Mouse (Mus musculus): ENCODE data around the gene Gucy2e. TPM values are rescaled to one million over a fixed set of nuclear protein-coding genes. Genes with fewer than 3 reads are reported as not detected.

Gene Gucy2e
- total RNA-seq, 2 experiments from 2014 or later = under 0.01 TPM; not detected in 1

DNA sequence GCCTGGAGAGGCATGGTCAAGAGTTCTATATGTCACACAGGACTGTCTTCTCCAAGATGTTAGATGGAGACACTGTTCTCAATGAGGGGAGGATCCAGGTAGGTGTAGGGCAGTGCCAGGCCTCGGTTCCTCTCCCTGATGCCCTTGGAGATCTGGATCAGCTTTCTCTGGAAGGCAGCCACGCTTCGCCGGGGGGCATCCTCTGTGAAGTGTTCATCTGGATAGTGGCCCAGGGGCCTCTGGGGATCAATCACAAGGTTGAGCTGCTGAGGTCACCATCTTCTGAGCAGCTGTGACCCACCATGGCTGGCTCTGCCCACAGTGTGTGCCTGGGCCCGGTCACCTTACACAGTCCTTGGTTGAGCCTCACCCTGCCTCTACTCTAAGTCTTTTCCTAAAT lies 51.8 kb downstream of the Gucy2e start:
- no peak for ATAC-seq (replicated peaks; ENCODE audit: low FRiP score, poor library complexity, severe bottlenecking)

DNA sequence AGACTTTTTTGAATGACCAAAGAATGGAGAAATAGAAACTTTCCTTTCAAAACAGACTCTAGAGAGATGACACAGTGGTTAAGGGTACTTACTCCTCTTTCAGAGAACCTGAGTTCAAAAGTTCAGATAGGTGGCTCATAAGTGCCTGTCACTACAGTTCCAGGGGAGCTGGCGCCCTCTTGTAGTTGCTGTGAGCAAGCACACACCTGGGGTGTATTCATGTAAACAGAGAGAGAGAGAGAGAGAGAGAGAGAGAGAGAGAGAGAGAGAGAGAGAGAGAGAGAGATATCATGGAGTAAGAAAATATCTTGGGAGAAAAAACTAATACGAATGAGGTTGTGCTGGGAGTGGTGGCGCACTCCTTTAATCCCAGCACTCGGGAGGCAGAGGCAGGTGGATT lies 56.7 kb downstream of the Gucy2e start:
- no peak for ATAC-seq (replicated peaks; ENCODE audit: low FRiP score, poor library complexity, severe bottlenecking)

DNA sequence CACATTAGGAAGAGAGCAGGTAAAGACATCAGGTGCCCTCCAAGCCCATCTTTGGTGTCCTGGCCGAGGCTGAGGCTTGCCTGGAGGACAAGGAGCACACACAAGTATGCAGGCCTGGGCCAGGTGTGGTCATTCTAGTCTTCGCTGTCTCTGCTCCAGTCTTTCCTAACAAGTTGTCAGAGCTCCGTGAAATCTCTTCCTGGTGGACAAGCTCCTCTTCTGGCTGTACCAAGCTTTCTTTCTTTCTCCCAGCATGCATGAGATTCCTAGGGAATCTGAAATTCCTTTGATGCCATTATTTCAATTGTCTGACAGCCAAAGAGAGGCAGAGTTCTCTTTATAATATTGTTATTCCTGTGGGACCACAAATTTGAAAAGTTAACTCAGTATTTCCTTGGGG lies 57.3 kb downstream of the Gucy2e start:
- no peak for ATAC-seq (replicated peaks; ENCODE audit: low FRiP score, poor library complexity, severe bottlenecking)

DNA sequence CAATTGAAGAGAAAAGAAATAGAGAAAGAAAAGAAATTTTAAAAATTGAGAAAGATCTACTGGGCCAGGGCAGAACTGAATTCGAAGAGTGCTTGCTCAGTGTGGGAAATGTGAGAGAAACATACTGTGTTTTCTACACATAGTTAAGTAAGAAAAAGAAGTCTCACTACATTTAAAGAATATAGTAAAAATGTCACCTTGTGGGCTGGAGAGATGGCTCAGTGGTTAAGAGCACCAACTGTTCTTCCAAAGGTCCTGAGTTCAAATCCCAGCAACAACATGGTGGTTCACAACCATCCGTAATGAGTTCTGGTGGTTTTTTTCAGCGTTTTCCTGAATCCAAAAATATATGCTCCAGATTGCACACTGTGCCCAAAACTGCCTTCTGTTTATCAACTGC lies 58.3 kb downstream of the Gucy2e start:
- no peak for ATAC-seq (replicated peaks; ENCODE audit: low FRiP score, poor library complexity, severe bottlenecking)

DNA sequence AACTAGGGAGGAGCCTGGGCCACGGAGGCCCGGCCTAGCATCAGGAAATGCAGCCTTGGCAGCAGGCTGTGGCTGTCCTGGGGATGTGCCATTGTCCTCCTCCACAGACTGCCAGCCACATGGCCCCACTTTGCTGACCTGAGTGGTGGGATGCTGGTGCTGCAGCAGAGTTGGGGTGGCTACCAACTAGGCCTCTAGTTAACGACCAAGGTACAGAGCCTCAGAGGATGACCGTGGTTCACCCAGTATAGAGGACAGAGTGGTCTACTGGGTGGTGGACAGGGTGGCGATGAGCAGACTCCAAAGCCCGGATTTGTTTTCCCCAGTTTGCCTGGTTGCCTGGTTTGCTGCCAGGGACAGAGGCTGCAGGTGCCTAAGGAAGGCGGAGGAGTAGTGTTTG lies 62.1 kb downstream of the Gucy2e start:
- ATAC-seq (replicated peaks; ENCODE audit: low FRiP score, poor library complexity, severe bottlenecking) = no peak

DNA sequence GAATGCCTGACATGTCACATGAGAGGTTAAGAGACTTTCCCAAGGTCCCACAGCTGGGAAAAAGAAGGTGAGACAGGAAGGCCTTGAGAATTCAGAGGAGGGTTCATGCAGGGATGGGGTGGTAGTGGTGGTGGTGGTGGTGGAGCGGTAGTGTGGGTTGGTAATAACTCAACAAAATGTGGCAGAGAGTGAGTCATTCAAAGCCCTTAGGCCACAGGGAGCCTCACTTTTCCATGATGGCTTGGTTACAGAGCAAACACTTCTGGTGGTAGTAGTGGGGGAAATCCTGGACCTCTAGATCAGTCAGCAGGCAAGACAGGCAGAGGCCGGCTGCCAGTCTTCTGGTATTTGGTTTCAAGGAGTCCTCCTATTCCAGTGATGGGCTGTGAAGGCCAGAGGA lies 64.2 kb downstream of the Gucy2e start:
- no peak for ATAC-seq (replicated peaks; ENCODE audit: low FRiP score, poor library complexity, severe bottlenecking)

DNA sequence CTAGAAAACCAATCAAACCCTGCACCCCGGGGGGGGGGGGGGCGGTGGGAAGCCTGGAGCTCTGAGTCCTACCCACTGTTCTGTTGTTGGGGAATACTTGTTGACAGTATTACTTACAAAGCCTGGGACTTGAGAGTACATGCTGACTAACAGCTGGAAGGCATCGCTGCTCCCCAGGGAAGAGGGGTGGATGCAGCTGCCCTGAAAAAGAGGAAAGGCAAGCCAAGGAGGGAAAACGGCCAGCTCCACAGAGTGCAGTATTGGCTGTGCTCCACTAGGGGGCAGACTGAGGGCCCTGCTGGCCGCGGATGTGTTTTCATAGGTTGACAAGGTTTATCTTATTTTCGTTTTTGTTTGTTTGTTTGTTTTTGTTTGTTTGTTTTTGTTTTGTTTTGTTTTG lies 65.2 kb downstream of the Gucy2e start:
- peak; percentile 80 for ATAC-seq (replicated peaks; ENCODE audit: low FRiP score, poor library complexity, severe bottlenecking)

DNA sequence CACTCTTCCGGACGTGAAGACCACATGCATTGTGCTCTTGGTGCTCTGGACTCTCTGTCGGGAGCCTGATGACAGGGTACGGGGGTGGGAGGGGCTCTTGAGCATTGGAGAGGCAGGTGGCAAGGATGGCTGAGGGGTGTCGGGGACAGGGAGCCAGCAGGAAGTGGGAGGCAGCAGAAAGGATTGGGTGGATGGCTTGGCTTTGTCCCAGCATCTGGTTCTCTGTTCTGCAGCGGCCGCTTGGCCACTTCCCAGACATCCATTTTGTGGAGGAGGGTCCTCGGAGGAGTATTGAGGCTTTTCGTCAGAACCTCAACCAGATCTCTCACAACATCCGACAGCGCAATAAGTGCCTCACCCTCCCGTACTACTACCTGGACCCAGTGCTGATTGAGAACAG lies 67.5 kb downstream of the Gucy2e start:
- no peak for ATAC-seq (replicated peaks; ENCODE audit: low FRiP score, poor library complexity, severe bottlenecking)

Other genes with a start within 250 kb of the Gucy2e start
- gene Pfas, start 228.6 kb downstream of the Gucy2e start, total RNA-seq (2015; ENCODE audit: low replicate concordance) = 19.6 and 51.7 TPM in 2 replicates
- gene Pfas, start 228.6 kb downstream of the Gucy2e start, total RNA-seq (2017; ENCODE audit: low replicate concordance) = 18.3 and 36.7 TPM in 2 replicates
- 14.4 and 26.5 TPM in 2 replicates for gene Ctc1, start 221.1 kb downstream of the Gucy2e start, total RNA-seq (2015; ENCODE audit: low replicate concordance)
- 6.4 and 8.9 TPM in 2 replicates for gene Ctc1, start 221.1 kb downstream of the Gucy2e start, total RNA-seq (2017; ENCODE audit: low replicate concordance)
- gene Aurkb, start 191.4 kb downstream of the Gucy2e start, total RNA-seq (2015; ENCODE audit: low replicate concordance) = 32.9 and 35.3 TPM in 2 replicates
- 74.0 and 102 TPM in 2 replicates for gene Aurkb, start 191.4 kb downstream of the Gucy2e start, total RNA-seq (2017; ENCODE audit: low replicate concordance)
- 2.5 and 3.1 TPM in 2 replicates for gene Borcs6, start 177.3 kb downstream of the Gucy2e start, total RNA-seq (2015; ENCODE audit: low replicate concordance)
- 1.0 and 4.7 TPM in 2 replicates for gene Borcs6, start 177.3 kb downstream of the Gucy2e start, total RNA-seq (2017; ENCODE audit: low replicate concordance)
- 2.3 and 6.1 TPM in 2 replicates for gene Tmem107, start 166.2 kb downstream of the Gucy2e start, total RNA-seq (2015; ENCODE audit: low replicate concordance)
- gene Tmem107, start 166.2 kb downstream of the Gucy2e start, total RNA-seq (2017; ENCODE audit: low replicate concordance) = 2.9 and 3.9 TPM in 2 replicates
- gene Vamp2, start 148.5 kb downstream of the Gucy2e start, total RNA-seq (2015; ENCODE audit: low replicate concordance) = 50.3 and 58.7 TPM in 2 replicates
- 12.4 and 17.8 TPM in 2 replicates for gene Vamp2, start 148.5 kb downstream of the Gucy2e start, total RNA-seq (2017; ENCODE audit: low replicate concordance)
- 2.3 and 3.1 TPM in 2 replicates for gene Per1, start 141.8 kb downstream of the Gucy2e start, total RNA-seq (2015; ENCODE audit: low replicate concordance)
- 1.7 and 1.9 TPM in 2 replicates for gene Per1, start 141.8 kb downstream of the Gucy2e start, total RNA-seq (2017; ENCODE audit: low replicate concordance)
- gene Hes7, start 116.6 kb downstream of the Gucy2e start, total RNA-seq (2015; ENCODE audit: low replicate concordance) = not detected in 2 replicates
- not detected in 2 replicates for gene Hes7, start 116.6 kb downstream of the Gucy2e start, total RNA-seq (2017; ENCODE audit: low replicate concordance)
- gene 9130213A22Rik, start 114.4 kb downstream of the Gucy2e start, total RNA-seq (2015; ENCODE audit: low replicate concordance) = not detected in 2 replicates
- gene 9130213A22Rik, start 114.4 kb downstream of the Gucy2e start, total RNA-seq (2017; ENCODE audit: low replicate concordance) = not detected in 2 replicates
- not detected in 2 replicates for gene Aloxe3, start 111.1 kb downstream of the Gucy2e start, total RNA-seq (2015; ENCODE audit: low replicate concordance)
- gene Aloxe3, start 111.1 kb downstream of the Gucy2e start, total RNA-seq (2017; ENCODE audit: low replicate concordance) = 0.51 TPM in 1 of 2 replicates, not detected in the other
- gene Alox12b, start 80.0 kb downstream of the Gucy2e start, total RNA-seq (2015; ENCODE audit: low replicate concordance) = not detected in 2 replicates
- not detected in 2 replicates for gene Alox12b, start 80.0 kb downstream of the Gucy2e start, total RNA-seq (2017; ENCODE audit: low replicate concordance)
- not detected in 2 replicates for gene Alox8, start 39.2 kb downstream of the Gucy2e start, total RNA-seq (2015; ENCODE audit: low replicate concordance)
- gene Alox8, start 39.2 kb downstream of the Gucy2e start, total RNA-seq (2017; ENCODE audit: low replicate concordance) = 0.34 TPM in 1 of 2 replicates, not detected in the other
- gene Cntrob, start 86.7 kb upstream of the Gucy2e start, total RNA-seq (2015; ENCODE audit: low replicate concordance) = 2.9 and 7.3 TPM in 2 replicates
- 16.9 and 24.4 TPM in 2 replicates for gene Cntrob, start 86.7 kb upstream of the Gucy2e start, total RNA-seq (2017; ENCODE audit: low replicate concordance)
- 33.2 and 43.7 TPM in 2 replicates for gene Trappc1, start 86.9 kb upstream of the Gucy2e start, total RNA-seq (2015; ENCODE audit: low replicate concordance)
- gene Trappc1, start 86.9 kb upstream of the Gucy2e start, total RNA-seq (2017; ENCODE audit: low replicate concordance) = 12.7 and 24.8 TPM in 2 replicates
- gene Kcnab3, start 89.2 kb upstream of the Gucy2e start, total RNA-seq (2015; ENCODE audit: low replicate concordance) = not detected in 2 replicates
- not detected in 2 replicates for gene Kcnab3, start 89.2 kb upstream of the Gucy2e start, total RNA-seq (2017; ENCODE audit: low replicate concordance)
- 1.7 and 15.2 TPM in 2 replicates for gene Rnf227, start 103.4 kb upstream of the Gucy2e start, total RNA-seq (2015; ENCODE audit: low replicate concordance)
- gene Rnf227, start 103.4 kb upstream of the Gucy2e start, total RNA-seq (2017; ENCODE audit: low replicate concordance) = 0.70 and 3.2 TPM in 2 replicates
- gene Chd3, start 132.4 kb upstream of the Gucy2e start, total RNA-seq (2015; ENCODE audit: low replicate concordance) = 7.9 and 9.8 TPM in 2 replicates
- gene Chd3, start 132.4 kb upstream of the Gucy2e start, total RNA-seq (2017; ENCODE audit: low replicate concordance) = 16.8 and 18.5 TPM in 2 replicates
- 25.6 and 30.3 TPM in 2 replicates for gene Naa38, start 158.5 kb upstream of the Gucy2e start, total RNA-seq (2015; ENCODE audit: low replicate concordance)
- gene Naa38, start 158.5 kb upstream of the Gucy2e start, total RNA-seq (2017; ENCODE audit: low replicate concordance) = 18.5 and 25.2 TPM in 2 replicates
- 12.5 and 16.1 TPM in 2 replicates for gene Cyb5d1, start 158.6 kb upstream of the Gucy2e start, total RNA-seq (2015; ENCODE audit: low replicate concordance)
- gene Cyb5d1, start 158.6 kb upstream of the Gucy2e start, total RNA-seq (2017; ENCODE audit: low replicate concordance) = 23.5 and 31.4 TPM in 2 replicates
- gene Tmem88, start 161.2 kb upstream of the Gucy2e start, total RNA-seq (2015; ENCODE audit: low replicate concordance) = not detected in 2 replicates
- gene Tmem88, start 161.2 kb upstream of the Gucy2e start, total RNA-seq (2017; ENCODE audit: low replicate concordance) = not detected in 2 replicates
- 5.8 and 8.2 TPM in 2 replicates for gene Kdm6b, start 176.6 kb upstream of the Gucy2e start, total RNA-seq (2015; ENCODE audit: low replicate concordance)
- gene Kdm6b, start 176.6 kb upstream of the Gucy2e start, total RNA-seq (2017; ENCODE audit: low replicate concordance) = 0.84 and 1.5 TPM in 2 replicates

Data from erythroblast, adult 5-6 weeks (primary cell).